Comparison of ENCODE assay signal across 19 mouse cellular contexts in genomic region chr13:105193583-105193982, GRCm38 (mm10).
DNase-seq lines count a peak whose midpoint lies in the region; ATAC-seq and TF ChIP-seq lines count a peak whose summit lies in the region.
"Had no signal": no experiment of that assay in that cellular context is flagged by ENCODE, and none has a peak within 500 bp of the region (broad histone marks: within the 10 kb centered on the region; RNA-seq: fewer than 3 reads in every experiment).

No protein-coding gene starts in this region.

- H3K9ac ChIP-seq in forebrain, embryonic 16.5 days (replicated peaks; ENCODE audit: low read depth, low read length) = no peak overlapping the region
- no peak overlapping the region for H3K9ac ChIP-seq in forebrain, embryonic 15.5 days (replicated peaks)
- no peak overlapping the region for H3K9ac ChIP-seq in hindbrain, postnatal 0 days (replicated peaks; ENCODE audit: low read length)
- no peak overlapping the region for H3K9ac ChIP-seq in hindbrain, embryonic 16.5 days (ENCODE audit: low read depth, low read length)
- H3K9ac ChIP-seq: embryonic facial prominence, embryonic 12.5 days; forebrain, embryonic 12.5 days; hindbrain, embryonic 12.5 days; intestine, embryonic 15.5 days had no signal

- no peaks in the 10 kb centered on the region for H3K27me3 ChIP-seq in forebrain, embryonic 16.5 days (replicated peaks; ENCODE audit: control insufficient read depth, insufficient read depth, low read length)
- H3K27me3 ChIP-seq in forebrain, embryonic 15.5 days = no peaks in the 10 kb centered on the region
- no peaks in the 10 kb centered on the region for H3K27me3 ChIP-seq in hindbrain, postnatal 0 days (ENCODE audit: insufficient read depth, low read length)
- H3K27me3 ChIP-seq in hindbrain, embryonic 16.5 days (replicated peaks; ENCODE audit: control insufficient read depth, insufficient read depth, low read length) = no peaks in the 10 kb centered on the region
- no peaks in the 10 kb centered on the region for H3K27me3 ChIP-seq in megakaryocyte, embryonic 14.5 days (replicated peaks)
- H3K27me3 ChIP-seq: embryonic facial prominence, embryonic 12.5 days; forebrain, embryonic 12.5 days; hindbrain, embryonic 12.5 days; intestine, embryonic 15.5 days had no signal

- H3K36me3 ChIP-seq in forebrain, embryonic 16.5 days (ENCODE audit: control insufficient read depth, insufficient read depth) = no peaks in the 10 kb centered on the region
- no peaks in the 10 kb centered on the region for H3K36me3 ChIP-seq in forebrain, embryonic 15.5 days
- no peaks in the 10 kb centered on the region for H3K36me3 ChIP-seq in hindbrain, postnatal 0 days (ENCODE audit: insufficient read depth, low read length)
- no peaks in the 10 kb centered on the region for H3K36me3 ChIP-seq in hindbrain, embryonic 16.5 days (ENCODE audit: control insufficient read depth, insufficient read depth, low read length)
- H3K36me3 ChIP-seq in megakaryocyte, embryonic 14.5 days (replicated peaks; ENCODE audit: low read length) = peaks cover 2% of the 10 kb centered on the region
- H3K36me3 ChIP-seq: embryonic facial prominence, embryonic 12.5 days; forebrain, embryonic 12.5 days; heart, embryonic 10.5 days; hindbrain, embryonic 12.5 days; intestine, embryonic 15.5 days had no signal

- peak; percentile 3 for DNase-seq in hindbrain, postnatal 0 days (ENCODE audit: low spot score)
- peak; percentile 43 for DNase-seq in brain, adult 2 months (ENCODE audit: low read depth, low spot score)
- DNase-seq: adrenal gland, postnatal 10 days; cerebellum, adult 18-20 months; gastrocnemius, postnatal 10 days; heart, adult 18-20 months; heart, postnatal 10 days; heart, postnatal 4 days had no signal

- no peak overlapping the region for H3K27ac ChIP-seq in forebrain, embryonic 16.5 days (ENCODE audit: low read length)
- no peak overlapping the region for H3K27ac ChIP-seq in forebrain, embryonic 15.5 days (replicated peaks)
- peak overlapping the region; percentile 48; the same call in 1 of the 2 replicates for H3K27ac ChIP-seq in hindbrain, postnatal 0 days
- no peak overlapping the region for H3K27ac ChIP-seq in hindbrain, embryonic 16.5 days (ENCODE audit: low read depth, low read length)
- H3K27ac ChIP-seq: embryonic facial prominence, embryonic 12.5 days; forebrain, embryonic 12.5 days; heart, embryonic 10.5 days; hindbrain, embryonic 12.5 days; intestine, embryonic 15.5 days had no signal

- no peaks in the 10 kb centered on the region for H3K4me1 ChIP-seq in forebrain, embryonic 16.5 days (replicated peaks; ENCODE audit: control insufficient read depth, insufficient read depth, low read length)
- H3K4me1 ChIP-seq in forebrain, embryonic 15.5 days = no peaks in the 10 kb centered on the region
- H3K4me1 ChIP-seq in hindbrain, postnatal 0 days (ENCODE audit: insufficient read depth, low read length) = no peaks in the 10 kb centered on the region
- H3K4me1 ChIP-seq in hindbrain, embryonic 16.5 days (ENCODE audit: control insufficient read depth, insufficient read depth, low read depth, low read length) = no peaks in the 10 kb centered on the region; the same call in 1 of the 2 replicates
- H3K4me1 ChIP-seq in megakaryocyte, embryonic 14.5 days = peaks cover 36% of the 10 kb centered on the region
- H3K4me1 ChIP-seq: embryonic facial prominence, embryonic 12.5 days; forebrain, embryonic 12.5 days; heart, embryonic 10.5 days; hindbrain, embryonic 12.5 days; intestine, embryonic 15.5 days had no signal

- no peak overlapping the region for H3K4me2 ChIP-seq in forebrain, embryonic 16.5 days (ENCODE audit: low read length)
- H3K4me2 ChIP-seq in forebrain, embryonic 15.5 days (replicated peaks) = no peak overlapping the region
- H3K4me2 ChIP-seq in hindbrain, postnatal 0 days (ENCODE audit: low read depth, low read length) = peak overlapping the region; percentile 10; the same call in 1 of the 2 replicates
- H3K4me2 ChIP-seq in hindbrain, embryonic 16.5 days (ENCODE audit: low read length) = no peak overlapping the region
- H3K4me2 ChIP-seq: embryonic facial prominence, embryonic 12.5 days; forebrain, embryonic 12.5 days; hindbrain, embryonic 12.5 days; intestine, embryonic 15.5 days had no signal

- ATAC-seq in forebrain, embryonic 16.5 days = peak; percentile 35; the same call in 1 of the 2 replicates
- ATAC-seq in forebrain, embryonic 15.5 days (replicated peaks) = no peak
- ATAC-seq in hindbrain, postnatal 0 days = no peak
- no peak; the same call in 1 of the 2 replicates for ATAC-seq in hindbrain, embryonic 16.5 days
- ATAC-seq in megakaryocyte, adult 5-6 weeks (ENCODE audit: poor library complexity, severe bottlenecking) = no peak
- no peak for ATAC-seq in erythroblast, adult 5-6 weeks (replicated peaks; ENCODE audit: low FRiP score, poor library complexity, severe bottlenecking)
- ATAC-seq: intestine, embryonic 15.5 days had no signal

- no peaks in the 10 kb centered on the region for H3K9me3 ChIP-seq in forebrain, embryonic 16.5 days (ENCODE audit: control insufficient read depth, low read length)
- no peaks in the 10 kb centered on the region for H3K9me3 ChIP-seq in forebrain, embryonic 15.5 days
- no peaks in the 10 kb centered on the region for H3K9me3 ChIP-seq in hindbrain, postnatal 0 days (ENCODE audit: low read length)
- H3K9me3 ChIP-seq in hindbrain, embryonic 16.5 days (ENCODE audit: control insufficient read depth, low read length) = no peaks in the 10 kb centered on the region
- H3K9me3 ChIP-seq in megakaryocyte, embryonic 14.5 days = no peaks in the 10 kb centered on the region
- H3K9me3 ChIP-seq: embryonic facial prominence, embryonic 12.5 days; forebrain, embryonic 12.5 days; heart, embryonic 10.5 days; hindbrain, embryonic 12.5 days; intestine, embryonic 15.5 days had no signal

- no peak overlapping the region for H3K4me3 ChIP-seq in forebrain, embryonic 16.5 days (replicated peaks; ENCODE audit: low read length)
- H3K4me3 ChIP-seq in forebrain, embryonic 15.5 days = no peak overlapping the region
- H3K4me3 ChIP-seq in hindbrain, postnatal 0 days (ENCODE audit: low read length) = no peak overlapping the region
- no peak overlapping the region for H3K4me3 ChIP-seq in hindbrain, embryonic 16.5 days (ENCODE audit: low read length)
- peak overlapping the region; percentile 42 for H3K4me3 ChIP-seq in megakaryocyte, embryonic 14.5 days (replicated peaks)
- H3K4me3 ChIP-seq: embryonic facial prominence, embryonic 12.5 days; forebrain, embryonic 12.5 days; heart, embryonic 10.5 days; hindbrain, embryonic 12.5 days; intestine, embryonic 15.5 days had no signal

- 72% methylated on average over 7 of the region's 7 CpGs for WGBS in forebrain, embryonic 16.5 days
- 84% methylated on average over 7 of the region's 7 CpGs for WGBS in forebrain, embryonic 15.5 days
- WGBS in hindbrain, postnatal 0 days = 54% methylated on average over 7 of the region's 7 CpGs
- whole genome bisulfite sequencing in hindbrain, embryonic 16.5 days = 72% methylated on average over 7 of the region's 7 CpGs

- TF ChIP-seq CTCF in hindbrain, postnatal 0 days (IDR thresholded peaks at IDR 0.05; ENCODE audit: low read depth) = no peak
